Mouse (Mus musculus): Measurements from ENCODE around the gene Metap1d.
A peak's percentile ranks its signal among the peaks of the same experiment; 100 is the strongest.

The Metap1d gene

DNA sequence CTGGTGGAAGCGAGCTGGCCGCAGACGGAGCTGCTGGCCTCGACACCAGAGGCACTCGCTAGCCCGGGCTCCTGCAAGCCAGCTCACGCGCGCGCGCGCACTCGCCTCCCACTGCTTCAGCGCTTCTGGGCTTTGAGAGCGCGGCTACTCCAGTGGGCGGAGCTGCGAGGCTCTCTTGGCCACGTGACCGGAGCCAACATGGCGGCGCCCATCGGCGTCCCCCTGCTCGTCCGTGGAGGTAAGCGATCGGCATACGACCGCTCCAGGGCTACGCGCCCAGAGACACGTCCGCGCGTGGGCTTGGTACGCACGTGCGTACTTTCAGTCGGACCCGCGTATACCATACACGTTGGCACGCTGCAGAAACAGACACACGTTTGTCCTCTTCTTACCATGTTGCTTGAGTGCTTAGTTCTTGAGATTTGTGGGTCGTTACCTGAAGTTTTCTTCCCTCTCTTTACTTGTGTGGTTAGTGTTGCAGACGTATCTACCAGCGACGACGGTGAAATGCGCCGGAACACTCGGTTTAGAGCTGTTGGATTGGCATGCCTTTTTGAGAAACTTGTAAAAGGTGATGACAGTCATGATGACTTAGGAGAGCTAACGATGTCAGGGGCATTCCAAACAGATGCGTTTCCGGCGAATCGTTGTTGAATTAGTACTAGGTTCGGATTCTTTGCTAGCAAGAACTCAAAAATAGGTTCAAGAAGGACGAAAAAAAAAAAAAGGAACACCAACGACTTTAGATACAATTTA is at the start of gene Metap1d:
Gene Metap1d (plus strand): TSS at position 116 of the 756 bp plus-strand sequence.
- peak; percentile 93 to 95 for DNase-seq

DNA sequence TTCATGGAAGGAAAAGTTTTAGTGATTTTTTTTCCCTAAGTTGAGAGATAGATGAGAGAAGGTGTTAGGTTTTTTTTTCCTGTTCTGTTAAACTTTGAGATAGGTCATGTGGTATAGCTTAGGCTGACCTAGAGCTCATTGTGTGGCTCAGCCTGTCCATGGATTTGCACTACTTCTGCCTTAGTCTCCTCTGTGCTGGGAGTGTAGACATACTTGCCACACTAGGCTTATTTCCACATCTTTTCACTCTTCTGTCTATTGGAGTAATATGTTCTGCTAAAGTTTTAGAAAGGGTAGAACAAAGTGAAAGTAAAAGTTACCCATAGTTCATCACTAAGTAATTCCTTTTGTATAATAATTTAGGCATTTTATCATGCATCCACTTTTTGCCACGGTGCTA is 47.5 kb upstream of the Metap1d start:
- DNase-seq, result no peak

- no peak for DNase-seq
Measured at GRCm38 (mm10) chr2:71418760-71419280, 34.3 kb upstream of the Metap1d start.

DNA sequence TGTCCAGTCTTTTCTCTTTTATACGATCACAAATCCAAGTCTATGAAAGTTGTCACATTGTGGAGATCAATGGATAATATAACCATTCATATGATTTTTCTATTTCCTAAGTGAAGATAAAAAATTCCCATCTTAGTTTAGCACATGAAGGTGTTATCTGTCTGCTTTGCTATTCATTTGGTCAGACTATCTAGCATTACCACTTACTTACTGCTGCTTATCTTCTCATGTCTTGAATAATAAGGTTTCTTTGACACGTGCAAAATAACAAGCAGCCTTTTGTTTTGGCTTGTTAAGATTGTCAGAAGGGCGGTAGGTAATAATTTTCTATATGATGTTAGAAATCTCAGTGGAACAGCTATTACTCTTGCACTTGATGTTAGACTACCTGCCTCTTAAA is 33.7 kb upstream of the Metap1d start:
- no peak for DNase-seq

DNA sequence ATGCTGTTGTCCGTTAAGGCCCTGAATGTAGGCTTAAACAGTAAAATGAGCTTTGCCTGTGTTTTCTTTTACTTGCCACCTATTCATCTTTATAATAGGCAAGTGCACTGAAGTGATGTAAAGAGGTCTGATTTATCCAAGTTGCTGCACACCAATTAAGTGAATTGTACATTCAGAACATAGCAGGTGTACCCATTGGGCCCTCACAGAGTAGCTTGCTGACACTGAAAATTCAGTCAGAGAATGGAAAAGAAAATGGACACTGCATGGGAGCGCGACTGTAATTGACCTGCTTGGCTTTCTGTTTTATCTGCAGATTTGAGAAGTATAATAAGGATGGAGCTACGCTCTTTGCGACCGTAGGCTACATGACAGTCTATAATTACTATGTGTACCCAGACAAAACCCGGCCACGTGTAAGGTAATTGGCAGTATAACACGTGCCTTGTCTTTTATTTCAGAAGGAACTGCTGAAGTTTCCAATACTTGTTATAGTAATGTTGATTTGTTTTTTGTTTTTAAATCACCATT is 32.1 kb upstream of the Metap1d start:
- DNase-seq, result no peak

DNA sequence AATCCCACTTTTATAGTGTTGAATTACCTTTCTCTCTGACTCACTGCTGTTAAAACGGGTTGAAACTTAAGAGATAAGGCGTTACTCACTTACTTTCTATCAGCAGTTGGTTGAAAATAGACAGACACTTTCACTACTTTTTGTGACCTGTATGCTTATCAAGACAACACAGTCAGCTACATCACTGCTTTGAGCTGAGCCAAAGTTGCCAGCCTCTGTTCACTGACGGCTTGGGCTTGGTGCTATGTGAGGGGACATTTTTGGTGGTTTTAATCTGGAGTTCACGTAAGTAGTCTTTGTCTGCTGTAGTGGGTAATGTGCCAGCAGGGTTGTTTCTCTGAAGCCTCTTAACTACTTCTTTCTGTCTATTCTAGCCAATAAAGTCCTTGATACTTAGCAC is 28.5 kb upstream of the Metap1d start:
- no peak for DNase-seq

DNA sequence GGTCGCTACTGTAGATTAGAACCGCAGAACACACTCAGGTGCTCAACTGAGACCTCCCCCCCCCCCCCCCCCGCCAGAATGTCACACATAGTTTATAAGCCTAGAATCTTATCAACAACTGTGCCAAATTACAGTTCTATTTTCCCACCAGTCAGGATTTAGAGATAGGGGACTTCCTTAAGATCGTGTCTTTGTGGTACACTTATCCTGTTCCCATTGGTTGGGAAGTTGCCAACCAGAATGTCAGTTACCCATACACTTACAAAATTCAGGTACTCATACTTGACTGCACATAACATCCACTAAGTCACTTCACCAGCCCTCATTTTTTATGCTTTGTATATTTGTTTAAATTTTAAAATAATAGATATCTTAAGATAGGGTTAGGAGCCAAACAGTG is 17.6 kb upstream of the Metap1d start:
- DNase-seq, result no peak

DNA sequence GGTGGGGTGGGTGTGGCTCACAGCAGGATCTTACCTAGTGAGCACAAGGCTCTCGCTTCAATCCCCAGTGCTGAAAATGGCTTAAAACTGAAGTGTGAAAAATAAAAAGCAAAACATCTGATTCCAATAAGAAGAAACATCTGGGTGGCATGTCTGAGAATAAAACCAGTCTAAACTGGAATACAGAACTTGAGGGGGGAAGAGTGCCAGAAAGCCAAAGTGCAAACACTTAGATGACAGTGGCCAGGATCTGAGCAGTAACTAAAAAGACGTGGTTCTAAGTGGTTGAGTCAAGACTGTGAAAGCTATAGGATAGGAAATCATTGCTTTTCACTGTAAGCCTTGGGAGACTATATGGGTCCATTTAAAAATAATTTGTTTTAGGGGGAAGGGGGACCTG is 9.7 kb upstream of the Metap1d start:
- DNase-seq, result no peak

GRCm38 (mm10) chr2:71445536-71446196 is 7.4 kb upstream of the Metap1d start:
- no peak for DNase-seq

DNA sequence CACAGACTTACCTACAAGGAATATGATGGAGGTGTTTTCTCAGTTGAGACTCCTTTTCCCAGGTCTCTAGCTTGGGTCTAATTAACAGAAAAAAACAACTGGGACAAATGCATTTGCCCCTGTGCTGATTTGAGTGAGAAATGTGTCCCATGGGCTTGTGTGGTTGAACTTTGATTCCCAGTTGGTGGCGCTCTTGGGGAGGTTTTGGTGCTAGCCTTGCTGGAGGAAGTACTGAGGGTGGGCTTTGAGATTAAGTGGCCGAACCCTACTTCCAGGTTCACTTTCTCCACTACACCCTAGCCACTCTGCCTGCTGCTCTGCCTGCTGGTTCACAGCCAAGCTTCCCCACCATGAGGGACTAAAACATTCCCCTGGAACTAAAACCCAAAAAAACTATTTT is 3.5 kb upstream of the Metap1d start:
- DNase-seq, result no peak

GRCm38 (mm10) chr2:71451761-71452160 is 1.3 kb upstream of the Metap1d start:
- DNase-seq, result no peak

DNA sequence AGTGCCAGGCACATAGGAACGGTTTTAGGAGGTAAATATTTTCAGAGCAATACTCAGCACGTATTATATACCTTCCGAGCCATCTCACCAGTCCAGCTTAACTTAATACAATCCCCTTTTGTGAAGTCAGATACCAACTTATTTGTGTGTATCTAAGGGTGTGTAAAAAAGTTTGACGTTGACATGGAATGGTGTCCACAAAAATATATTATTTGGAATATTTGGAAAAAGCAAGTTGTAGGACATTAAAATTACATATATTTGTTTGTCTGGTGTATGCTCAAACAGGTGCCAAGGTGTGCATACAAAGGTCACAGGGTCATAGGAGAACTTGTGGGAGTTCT is 813 bp downstream of the Metap1d start:
- no peak for DNase-seq

- peak in 1 of 2 experiments; percentile 3 for DNase-seq
Measured at GRCm38 (mm10) chr2:71458624-71459023, 5.5 kb downstream of the Metap1d start.

DNA sequence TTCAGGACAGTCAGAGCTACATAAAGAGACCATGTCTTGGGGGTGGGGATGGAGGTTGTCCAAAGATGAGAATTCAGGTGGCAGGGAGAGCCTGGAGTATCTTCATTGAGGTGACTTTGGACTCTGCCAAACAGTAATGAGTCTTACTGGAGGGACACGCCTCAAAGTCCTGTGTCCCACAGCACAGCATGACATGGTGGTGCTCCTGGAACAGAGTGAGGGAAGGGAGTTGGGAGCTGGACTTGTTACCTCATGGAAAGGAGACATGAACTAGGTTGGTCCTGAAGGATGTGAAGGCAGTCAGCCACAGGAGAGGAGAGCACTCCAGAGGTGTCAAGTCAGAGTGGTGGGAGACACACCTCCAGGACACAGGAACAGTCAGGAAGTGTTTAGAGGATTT is 6.6 kb downstream of the Metap1d start:
- DNase-seq, result no peak

GRCm38 (mm10) chr2:71461139-71461538 is 8.1 kb downstream of the Metap1d start:
- DNase-seq, result no peak

DNA sequence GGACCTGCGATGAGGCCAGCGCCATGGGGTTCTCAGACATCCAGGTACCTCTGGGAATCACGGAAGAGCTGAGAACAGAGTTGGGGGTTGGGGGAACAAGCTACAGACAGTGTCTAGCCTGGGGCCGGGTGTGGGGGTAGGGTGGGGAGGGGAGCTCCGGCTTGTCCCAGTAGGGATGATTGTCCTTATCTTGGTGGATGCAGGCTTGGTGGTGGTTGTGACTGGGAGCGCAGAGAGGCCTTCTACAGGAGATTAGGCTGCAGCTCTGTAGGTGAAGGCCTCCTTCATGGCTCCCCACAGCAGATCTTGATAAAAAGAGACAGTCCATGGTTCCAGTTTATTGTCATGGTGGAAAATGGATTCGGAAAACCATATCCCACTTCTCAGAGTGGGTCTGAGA is 8.5 kb downstream of the Metap1d start:
- no peak for DNase-seq

DNA sequence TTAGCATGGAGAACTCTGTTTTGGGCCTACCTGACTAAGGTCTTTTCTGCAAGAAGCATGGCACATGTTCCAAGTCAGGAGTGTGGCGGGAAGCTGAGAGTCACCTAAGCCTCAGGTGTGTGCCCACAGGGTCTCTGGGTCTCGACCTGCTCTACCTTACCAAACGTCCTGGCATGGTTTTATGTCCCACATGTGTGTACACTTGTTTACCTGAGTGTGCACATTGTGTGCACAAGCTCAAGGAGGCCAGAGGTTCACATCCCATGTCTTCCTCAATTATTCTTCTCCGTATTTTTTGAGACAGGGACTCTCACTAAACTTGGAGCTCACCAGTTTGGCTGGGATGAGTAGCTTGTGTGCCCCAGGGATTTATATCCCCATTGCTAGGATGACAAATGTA is 9.0 kb downstream of the Metap1d start:
- no peak for DNase-seq

DNA sequence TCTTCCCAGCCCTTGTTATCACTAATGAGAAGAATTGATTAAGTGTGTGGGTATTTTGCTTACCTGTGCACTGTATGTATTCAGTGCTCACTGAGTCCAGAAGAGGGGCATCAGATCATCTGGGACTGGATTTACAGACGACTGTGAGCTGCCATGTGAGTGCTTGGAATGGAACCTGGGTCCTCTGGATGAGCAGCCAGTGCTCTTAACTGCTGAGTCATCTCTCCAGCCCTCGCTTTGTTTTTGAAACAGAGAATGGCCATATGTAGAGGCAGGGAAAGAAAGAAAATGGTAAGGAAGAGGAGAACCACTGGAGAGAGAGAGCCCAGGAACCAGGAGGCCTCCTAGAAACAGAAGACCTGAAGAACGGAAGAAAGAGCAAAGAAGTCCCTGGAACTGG is 9.5 kb downstream of the Metap1d start:
- DNase-seq, result no peak

DNA sequence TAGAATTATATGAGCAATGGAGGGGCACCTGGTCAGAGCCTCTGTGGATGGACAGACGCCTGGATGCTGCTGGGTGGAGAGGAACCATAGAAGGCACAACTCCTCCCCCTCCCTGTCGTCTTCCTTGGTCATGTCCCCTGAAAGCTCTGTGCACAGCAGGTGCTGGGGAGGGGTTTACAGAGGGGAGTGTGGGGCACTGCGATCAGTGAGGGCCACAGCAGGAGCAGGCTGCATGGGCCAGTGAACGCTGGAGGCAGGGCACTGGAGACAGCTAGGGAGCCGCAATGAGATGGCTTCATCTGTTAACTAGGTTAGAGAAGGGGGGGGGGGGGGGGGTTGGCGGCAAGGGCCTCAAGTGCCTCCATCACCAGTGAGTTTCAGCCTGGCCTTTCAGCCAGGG is 13.0 kb downstream of the Metap1d start:
- DNase-seq, result no peak

- no peak for DNase-seq
Measured at GRCm38 (mm10) chr2:71466861-71467450, 13.9 kb downstream of the Metap1d start.

GRCm38 (mm10) chr2:71471094-71471493 is 18.0 kb downstream of the Metap1d start:
- DNase-seq, result no peak

- no peak for DNase-seq
Measured at GRCm38 (mm10) chr2:71473830-71474229, 20.8 kb downstream of the Metap1d start.

DNA sequence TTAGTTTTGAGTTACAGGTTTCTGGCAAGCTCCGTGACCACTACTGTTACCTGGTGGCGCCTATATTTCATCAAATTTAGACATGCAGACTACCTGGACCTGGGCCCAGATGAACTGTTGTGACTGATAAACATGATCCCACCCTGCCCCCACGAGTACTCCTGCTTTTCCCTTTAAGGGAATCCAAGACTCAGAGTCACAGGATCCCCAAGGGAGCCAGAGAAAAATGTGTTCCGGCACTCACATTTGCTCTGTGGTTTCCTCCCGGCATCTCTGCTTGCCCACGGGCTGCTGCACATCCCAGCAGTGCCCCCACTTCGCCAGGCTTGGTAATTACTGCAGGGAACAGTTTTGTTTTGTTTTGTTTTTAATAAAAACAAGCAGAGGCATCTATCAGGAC is 21.3 kb downstream of the Metap1d start:
- no peak for DNase-seq

- no peak for DNase-seq
Measured at GRCm38 (mm10) chr2:71475311-71475710, 22.2 kb downstream of the Metap1d start.

Measured in lung, adult 18-20 months (tissue).